Mouse (Mus musculus) liver, adult 2 months (tissue): ENCODE results near the gene Dbh. TPM values are rescaled to one million over a fixed set of nuclear protein-coding genes. Genes with fewer than 3 reads are reported as not detected.

Source experiments
- DNase-seq: peaks from one replicate; pipeline ENCODE4 v3.0.0-alpha.2; 2011; ENCODE audit warnings: low read depth, low spot score; ENCODE audit errors: extremely low read depth
- H3K27ac ChIP-seq: fragments of 200-500 bp; replicated peaks from 2 replicates; pipeline ENCODE4 v1.5.1; 2012; ENCODE audit warnings: low read depth, mild to moderate bottlenecking, control low read depth, inconsistent platforms, low read length; ENCODE audit not compliant: insufficient read depth
- H3K27me3 ChIP-seq: fragments of 200-500 bp; 2 replicates; pipeline ENCODE4 v1.6.1; 2012; ENCODE audit warnings: mild to moderate bottlenecking, moderate library complexity, low read length, inconsistent platforms; ENCODE audit not compliant: control insufficient read depth, insufficient read depth
- H3K36me3 ChIP-seq: fragments of 200-500 bp; 2 replicates; pipeline ENCODE4 v1.6.1; 2012; ENCODE audit warnings: low read length, inconsistent platforms; ENCODE audit not compliant: control insufficient read depth, insufficient read depth
- H3K4me1 ChIP-seq: fragments of 200-500 bp; 2 replicates; pipeline ENCODE4 v1.6.1; 2011; ENCODE audit warnings: low read length; ENCODE audit not compliant: control insufficient read depth, insufficient read depth
- H3K4me3 ChIP-seq: fragments of 200-500 bp; 2 replicates; pipeline ENCODE4 v1.5.1; 2011; ENCODE audit warnings: low read depth, mild to moderate bottlenecking, control low read depth, low read length, moderate library complexity; ENCODE audit not compliant: insufficient read depth
- H3K79me2 ChIP-seq: fragments of 200-500 bp; 2 replicates; pipeline ENCODE4 v1.6.1; 2012; ENCODE audit warnings: inconsistent platforms, mild to moderate bottlenecking, low read length, moderate library complexity; ENCODE audit not compliant: control insufficient read depth, insufficient read depth
- H3K9ac ChIP-seq: fragments of 200-500 bp; 2 replicates; pipeline ENCODE4 v1.6.1; 2012; ENCODE audit warnings: low read depth, mild to moderate bottlenecking, control low read depth, inconsistent platforms, low read length
- CTCF ChIP-seq: fragments of 200-500 bp; IDR thresholded peaks from 2 replicates; pipeline ENCODE4 v1.5.1; 2011; ENCODE audit warnings: low read depth, low read length, control low read depth
- POLR2A ChIP-seq: fragments of 200-500 bp; IDR thresholded peaks from 2 replicates; pipeline ENCODE4 v1.6.1; 2011; ENCODE audit warnings: low read length, control low read depth; ENCODE audit not compliant: insufficient read depth; ENCODE audit errors: extremely low read depth
- WGBS: fragments of 180-500 bp; shearing (Covaris S2); methylation state at CpG from one replicate; pipeline ENCODE4 v1.1.7; 2018; 5-methylcytosine and 5-hydroxymethylcytosine counted together
- polyA plus RNA-seq: library from polyadenylated mRNA; depleted of rRNA; stranded (reverse); fragments of >200 nt; gene quantifications from 2 replicates; pipeline ENCODE4 v1.2.3, GENCODE M21; 2012
- total RNA-seq: library from RNA; depleted of rRNA; stranded (reverse); fragments of >200 nt; gene quantifications from 2 replicates; pipeline ENCODE4 v1.2.3, GENCODE M21; 2014

The Dbh gene
- total and polyA plus RNA-seq, 2 experiments: under 0.01 TPM; not detected in 1

- H3K9ac ChIP-seq: no peak overlapping the region
- H3K27me3 ChIP-seq: no peaks in the 10 kb centered on the region; the same call in 1 of the 2 replicates
- H3K4me1 ChIP-seq: no peaks in the 10 kb centered on the region
- H3K36me3 ChIP-seq: no peaks in the 10 kb centered on the region
- H3K4me3 ChIP-seq: no peak overlapping the region
- DNase-seq: no peak
- H3K79me2 ChIP-seq: no peaks in the 10 kb centered on the region
- no peak for TF ChIP-seq POLR2A
- TF ChIP-seq CTCF: no peak
- H3K27ac ChIP-seq: no peak overlapping the region
- 42% methylated on average over 1 of the region's 1 CpGs for WGBS
Measured at GRCm38 (mm10) chr2:27136789-27137188, 28.2 kb upstream of the Dbh start.

GRCm38 (mm10) chr2:27138356-27138755 lies 26.7 kb upstream of the Dbh start:
- 50% methylated on average over 4 of the region's 4 CpGs for WGBS
- peaks cover 2% of the 10 kb centered on the region; the same call in 1 of the 2 replicates for H3K27me3 ChIP-seq
- H3K4me3 ChIP-seq: no peak overlapping the region
- no peaks in the 10 kb centered on the region for H3K79me2 ChIP-seq
- no peak for TF ChIP-seq CTCF
- TF ChIP-seq POLR2A: no peak
- DNase-seq: no peak
- H3K36me3 ChIP-seq: no peaks in the 10 kb centered on the region
- H3K27ac ChIP-seq: no peak overlapping the region
- no peaks in the 10 kb centered on the region for H3K4me1 ChIP-seq
- H3K9ac ChIP-seq: no peak overlapping the region

GRCm38 (mm10) chr2:27141950-27142693 lies 22.9 kb upstream of the Dbh start, which contains the start of gene Fam163b:
TSS of gene Fam163b (minus strand) at chr2:27142491.
- H3K27ac ChIP-seq: no peak within 1 kb of the TSS
- no peak within 1 kb of the TSS for H3K9ac ChIP-seq
- no peaks in the 10 kb centered on the region for H3K36me3 ChIP-seq
- DNase-seq: peak; percentile 13
- no peaks in the 10 kb centered on the region for H3K79me2 ChIP-seq
- H3K27me3 ChIP-seq: peaks cover 2% of the 10 kb centered on the region; the same call in 1 of the 2 replicates
- WGBS: 3% methylated on average over 62 of the region's 62 CpGs
- TF ChIP-seq CTCF: no peak
- TF ChIP-seq POLR2A: no peak
- no peaks in the 10 kb centered on the region for H3K4me1 ChIP-seq
- no peak within 1 kb of the TSS for H3K4me3 ChIP-seq

- peaks cover 2% of the 10 kb centered on the region; the same call in 1 of the 2 replicates for H3K27me3 ChIP-seq
- no peak for DNase-seq
- H3K4me3 ChIP-seq: no peak overlapping the region
- H3K36me3 ChIP-seq: no peaks in the 10 kb centered on the region
- no peaks in the 10 kb centered on the region for H3K4me1 ChIP-seq
- H3K79me2 ChIP-seq: no peaks in the 10 kb centered on the region
- whole genome bisulfite sequencing: 69% methylated on average over 2 of the region's 2 CpGs
- no peak overlapping the region for H3K27ac ChIP-seq
- H3K9ac ChIP-seq: no peak overlapping the region
- TF ChIP-seq CTCF (no peak), POLR2A (no peak)
Measured at GRCm38 (mm10) chr2:27144957-27145356, 20.1 kb upstream of the Dbh start.

GRCm38 (mm10) chr2:27146840-27147239 lies 18.2 kb upstream of the Dbh start:
- no peaks in the 10 kb centered on the region for H3K36me3 ChIP-seq
- no peak overlapping the region for H3K27ac ChIP-seq
- H3K4me1 ChIP-seq: no peaks in the 10 kb centered on the region
- no peak overlapping the region for H3K9ac ChIP-seq
- H3K4me3 ChIP-seq: no peak overlapping the region
- peaks cover 2% of the 10 kb centered on the region; the same call in 1 of the 2 replicates for H3K27me3 ChIP-seq
- no peaks in the 10 kb centered on the region for H3K79me2 ChIP-seq
- DNase-seq: no peak
- TF ChIP-seq CTCF (no peak), POLR2A (no peak)
- 84% methylated on average over 6 of the region's 6 CpGs for WGBS

- WGBS: 17% methylated on average over 2 of the region's 2 CpGs
- no peak overlapping the region for H3K9ac ChIP-seq
- TF ChIP-seq CTCF: no peak
- TF ChIP-seq POLR2A: no peak
Measured at GRCm38 (mm10) chr2:27149457-27149856, 15.6 kb upstream of the Dbh start.

More at GRCm38 (mm10) chr2:27149457-27149856, 15.6 kb upstream of the Dbh start:
- Histone ChIP-seq H3K4me1 (no peaks in the 10 kb centered on the region), H3K36me3 (no peaks in the 10 kb centered on the region), H3K27ac (no peak overlapping the region), H3K4me3 (no peak overlapping the region), H3K27me3 (no peaks in the 10 kb centered on the region), H3K79me2 (no peaks in the 10 kb centered on the region)
- DNase-seq: no peak
